Mouse (Mus musculus): Measurements from ENCODE around the gene Ttc28. TPM values are rescaled to one million over a fixed set of nuclear protein-coding genes. Genes with fewer than 3 reads are reported as not detected.

The Ttc28 gene
- polyA plus RNA-seq, 1 experiment from 2014 or later = 21.3 TPM

DNA sequence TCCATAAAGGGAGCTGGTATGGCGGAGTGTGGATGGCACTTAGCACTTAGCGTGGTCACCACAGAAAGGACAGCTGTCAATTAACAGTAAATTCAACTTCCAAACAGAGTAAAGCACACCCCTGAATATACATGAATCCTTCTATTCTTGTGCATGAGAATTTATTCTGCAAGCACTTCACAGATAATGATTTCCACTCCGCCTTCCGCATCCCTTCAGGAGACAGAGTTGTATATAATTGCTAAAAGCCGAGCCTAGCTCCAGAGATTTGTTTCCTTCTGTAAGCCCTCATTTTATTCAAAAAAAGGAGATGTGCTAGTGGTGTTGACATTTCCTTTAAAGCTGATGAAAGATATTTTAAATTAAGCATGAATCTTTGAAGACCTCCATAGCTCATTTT lies 162.3 kb downstream of the Ttc28 start:
- WGBS = 45% methylated on average over 5 of the region's 5 CpGs

GRCm38 (mm10) chr5:111044193-111044592 lies 164.6 kb downstream of the Ttc28 start:
- Histone ChIP-seq H3K9ac (replicated peaks) (0 out of 2 replicates have a peak overlapping the region, but pooled peaks have one; percentile 10), H3K36me3 (no peaks in the 10 kb centered on the region), H3K27me3 (no peaks in the 10 kb centered on the region), H3K4me2 (replicated peaks) (no peak overlapping the region), H3K4me1 (replicated peaks) (peaks cover 90% of the 10 kb centered on the region), H3K4me3 (replicated peaks) (no peak overlapping the region), H3K27ac (peak overlapping the region; percentile 68), H3K9me3 (no peaks in the 10 kb centered on the region)
- no peak for ATAC-seq
- WGBS = 9% methylated on average over 7 of the region's 7 CpGs

More for the DNA sequence above, 162.3 kb downstream of the Ttc28 start:
- H3K4me3 ChIP-seq (replicated peaks) = no peak overlapping the region
- H3K9me3 ChIP-seq = no peaks in the 10 kb centered on the region
- peak; percentile 28 for ATAC-seq
- H3K27ac ChIP-seq = peak overlapping the region; percentile 76
- H3K9ac ChIP-seq (replicated peaks) = no peak overlapping the region
- H3K27me3 ChIP-seq = no peaks in the 10 kb centered on the region
- no peaks in the 10 kb centered on the region for H3K36me3 ChIP-seq
- H3K4me1 ChIP-seq (replicated peaks) = peaks cover 94% of the 10 kb centered on the region
- H3K4me2 ChIP-seq (replicated peaks) = no peak overlapping the region

DNA sequence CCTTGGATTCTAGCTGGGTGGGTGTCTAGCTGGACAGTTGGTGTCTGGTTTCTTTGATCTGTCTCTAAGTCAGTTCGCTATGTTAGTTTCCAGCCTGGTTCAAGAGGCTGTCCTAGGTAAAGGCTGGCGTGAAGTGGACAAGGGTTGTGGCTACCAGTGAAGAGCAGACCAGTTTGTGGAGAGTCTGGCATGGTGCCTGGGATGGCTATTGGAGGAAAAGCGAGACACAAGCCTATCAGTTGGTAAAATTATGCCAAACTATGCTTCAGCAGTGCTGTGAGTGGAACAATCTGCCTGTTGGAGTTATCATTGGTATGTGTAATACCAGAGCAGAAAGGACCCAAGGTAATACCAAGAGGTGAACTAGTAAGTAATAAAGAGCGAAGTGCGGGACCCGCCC lies 166.8 kb downstream of the Ttc28 start:
- Histone ChIP-seq H3K27me3 (no peaks in the 10 kb centered on the region), H3K4me2 (replicated peaks) (no peak overlapping the region), H3K9ac (replicated peaks) (no peak overlapping the region), H3K9me3 (no peaks in the 10 kb centered on the region), H3K27ac (peak overlapping the region; percentile 58; the same call in 1 of the 2 replicates), H3K36me3 (no peaks in the 10 kb centered on the region), H3K4me3 (replicated peaks) (no peak overlapping the region), H3K4me1 (replicated peaks) (peaks cover 77% of the 10 kb centered on the region)
- no peak for ATAC-seq
- 91% methylated on average over 6 of the region's 6 CpGs for WGBS

- Histone ChIP-seq H3K9ac (replicated peaks) (0 out of 2 replicates have a peak overlapping the region, but pooled peaks have one; percentile 39), H3K36me3 (no peaks in the 10 kb centered on the region), H3K4me2 (replicated peaks) (no peak overlapping the region; the same call in 1 of the 2 replicates), H3K27ac (peak overlapping the region; percentile 58), H3K4me3 (replicated peaks) (no peak overlapping the region), H3K9me3 (no peaks in the 10 kb centered on the region), H3K27me3 (no peaks in the 10 kb centered on the region), H3K4me1 (replicated peaks) (peaks cover 71% of the 10 kb centered on the region)
- ATAC-seq = no peak
- WGBS = 47% methylated on average over 14 of the region's 14 CpGs
Observed at GRCm38 (mm10) chr5:111046841-111047476, 167.4 kb downstream of the Ttc28 start.

GRCm38 (mm10) chr5:111048036-111048435 lies 168.4 kb downstream of the Ttc28 start:
- H3K27me3 ChIP-seq = no peaks in the 10 kb centered on the region
- no peak overlapping the region for H3K4me2 ChIP-seq (replicated peaks)
- no peak overlapping the region for H3K4me3 ChIP-seq (replicated peaks)
- H3K36me3 ChIP-seq = no peaks in the 10 kb centered on the region
- no peaks in the 10 kb centered on the region for H3K9me3 ChIP-seq
- no peak for ATAC-seq
- no peak overlapping the region for H3K27ac ChIP-seq
- H3K4me1 ChIP-seq (replicated peaks) = peaks cover 64% of the 10 kb centered on the region
- 91% methylated on average over 5 of the region's 5 CpGs for WGBS
- H3K9ac ChIP-seq (replicated peaks) = no peak overlapping the region

DNA sequence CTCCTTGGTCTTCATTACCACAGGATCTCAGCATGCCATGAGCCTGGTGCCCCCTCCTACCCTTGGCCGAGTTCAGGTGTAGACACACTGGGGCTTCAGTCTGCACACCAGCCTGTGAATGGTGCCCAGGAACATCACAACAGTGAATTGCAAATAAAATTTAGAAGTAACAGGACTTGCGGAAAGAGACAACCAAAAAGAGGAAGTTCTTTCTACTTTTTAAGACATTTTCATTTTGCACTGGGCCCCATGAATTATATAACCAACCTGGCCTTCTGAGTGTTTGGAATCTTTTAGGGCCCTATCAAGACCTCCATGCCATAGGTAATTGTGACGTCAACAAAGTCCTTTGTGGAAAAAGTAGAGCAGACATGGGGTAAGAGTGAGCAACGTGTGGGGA lies 170.0 kb downstream of the Ttc28 start:
- no peaks in the 10 kb centered on the region for H3K9me3 ChIP-seq
- H3K9ac ChIP-seq (replicated peaks) = no peak overlapping the region
- H3K27ac ChIP-seq = no peak overlapping the region
- no peaks in the 10 kb centered on the region for H3K27me3 ChIP-seq
- ATAC-seq = no peak
- WGBS = 94% methylated on average over 4 of the region's 4 CpGs
- no peak overlapping the region for H3K4me2 ChIP-seq (replicated peaks)
- H3K4me1 ChIP-seq (replicated peaks) = peaks cover 64% of the 10 kb centered on the region
- H3K4me3 ChIP-seq (replicated peaks) = no peak overlapping the region
- no peaks in the 10 kb centered on the region for H3K36me3 ChIP-seq

- H3K36me3 ChIP-seq = no peaks in the 10 kb centered on the region
- 71% methylated on average over 9 of the region's 9 CpGs for WGBS
- no peak overlapping the region for H3K4me3 ChIP-seq (replicated peaks)
- H3K4me1 ChIP-seq (replicated peaks) = peaks cover 64% of the 10 kb centered on the region
- H3K4me2 ChIP-seq (replicated peaks) = no peak overlapping the region
- H3K27me3 ChIP-seq = no peaks in the 10 kb centered on the region
- H3K27ac ChIP-seq = no peak overlapping the region
- ATAC-seq = no peak
- H3K9ac ChIP-seq (replicated peaks) = no peak overlapping the region
- H3K9me3 ChIP-seq = no peaks in the 10 kb centered on the region
Observed at GRCm38 (mm10) chr5:111050135-111050534, 170.5 kb downstream of the Ttc28 start.

DNA sequence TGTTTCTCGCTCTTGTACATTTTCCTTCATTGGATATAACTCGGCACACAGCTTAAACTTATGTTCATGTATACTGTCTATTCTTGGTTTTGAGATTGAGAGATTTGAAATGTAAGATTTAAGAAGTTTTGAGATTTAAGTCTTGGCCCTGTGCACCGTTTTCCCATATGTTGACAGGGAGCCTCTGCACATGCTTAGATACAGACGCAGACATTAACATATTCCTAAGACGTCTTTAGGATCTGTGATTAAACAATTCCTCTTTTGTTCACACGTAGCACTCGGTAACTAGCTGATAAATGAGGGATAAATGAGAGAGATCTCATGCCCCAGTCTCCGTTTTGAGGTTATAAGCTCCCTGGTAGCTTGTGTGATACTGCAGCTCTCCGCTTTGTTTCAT lies 174.8 kb downstream of the Ttc28 start:
- H3K4me2 ChIP-seq (replicated peaks) = peak overlapping the region; percentile 49
- peak overlapping the region; percentile 90 for H3K27ac ChIP-seq
- H3K9ac ChIP-seq (replicated peaks) = peak overlapping the region; percentile 51; the same call in 1 of the 2 replicates
- no peaks in the 10 kb centered on the region for H3K9me3 ChIP-seq
- no peaks in the 10 kb centered on the region for H3K36me3 ChIP-seq
- 31% methylated on average over 9 of the region's 9 CpGs for WGBS
- H3K27me3 ChIP-seq = no peaks in the 10 kb centered on the region
- ATAC-seq = no peak
- no peak overlapping the region for H3K4me3 ChIP-seq (replicated peaks)
- H3K4me1 ChIP-seq (replicated peaks) = peaks cover 72% of the 10 kb centered on the region

DNA sequence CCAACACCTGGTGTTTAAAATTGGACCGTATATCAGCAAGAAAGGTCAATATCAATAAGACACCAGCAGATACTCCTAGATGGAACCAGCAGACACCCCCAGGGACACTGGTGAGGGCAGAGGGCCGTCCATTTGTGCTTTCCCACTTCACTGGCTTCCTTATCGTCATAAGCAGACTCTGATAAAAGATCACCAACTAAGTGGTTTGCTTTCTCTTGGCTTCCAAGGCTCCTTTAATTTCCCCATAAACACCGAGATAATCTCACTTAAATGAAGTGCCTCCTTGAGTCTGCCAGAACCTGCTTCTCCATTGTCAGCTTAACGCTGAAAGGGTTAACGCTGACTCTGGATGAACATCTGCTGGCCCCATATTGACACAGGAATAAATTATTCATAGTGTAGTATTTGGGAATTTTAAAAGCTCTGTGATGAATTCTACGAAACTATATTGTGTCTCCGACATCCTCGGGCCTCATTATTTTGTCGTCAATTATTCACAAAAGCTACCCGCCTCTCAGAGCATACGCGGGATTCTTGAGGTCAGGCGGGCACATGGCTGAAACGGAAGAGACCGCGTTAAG lies 175.3 kb downstream of the Ttc28 start:
- peak overlapping the region; percentile 24 for H3K4me3 ChIP-seq (replicated peaks)
- H3K27ac ChIP-seq = peak overlapping the region; percentile 90
- 15% methylated on average over 17 of the region's 17 CpGs for WGBS
- ATAC-seq = peak; percentile 28
- H3K36me3 ChIP-seq = no peaks in the 10 kb centered on the region
- H3K9ac ChIP-seq (replicated peaks) = peak overlapping the region; percentile 51
- H3K4me2 ChIP-seq (replicated peaks) = peak overlapping the region; percentile 49
- no peaks in the 10 kb centered on the region for H3K9me3 ChIP-seq
- H3K27me3 ChIP-seq = no peaks in the 10 kb centered on the region
- H3K4me1 ChIP-seq (replicated peaks) = peaks cover 74% of the 10 kb centered on the region

DNA sequence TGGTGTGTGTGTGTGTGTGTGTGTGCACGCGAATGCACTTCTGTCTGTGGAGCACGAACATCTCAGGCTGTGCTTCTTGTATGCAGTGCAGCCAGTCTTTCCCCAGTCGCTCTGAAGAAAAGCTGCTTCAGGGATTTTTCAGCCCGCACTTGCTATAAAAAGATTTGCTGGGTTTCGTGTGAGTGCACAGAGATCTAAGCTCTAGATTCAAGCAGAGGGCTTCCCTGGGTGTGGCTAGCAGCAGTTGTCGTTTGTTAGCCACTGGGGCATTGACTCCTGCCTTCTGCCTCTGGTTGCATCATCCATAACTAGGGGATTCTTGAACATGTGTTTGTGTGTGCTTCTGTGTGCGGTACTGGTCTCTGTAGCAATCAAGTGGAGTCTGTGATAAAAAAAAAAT lies 175.9 kb downstream of the Ttc28 start:
- peaks cover 75% of the 10 kb centered on the region for H3K4me1 ChIP-seq (replicated peaks)
- peak; percentile 39 for ATAC-seq
- peak overlapping the region; percentile 90 for H3K27ac ChIP-seq
- peak overlapping the region; percentile 49 for H3K4me2 ChIP-seq (replicated peaks)
- 36% methylated on average over 8 of the region's 8 CpGs for WGBS
- no peaks in the 10 kb centered on the region for H3K36me3 ChIP-seq
- H3K27me3 ChIP-seq = no peaks in the 10 kb centered on the region
- H3K9me3 ChIP-seq = no peaks in the 10 kb centered on the region
- H3K9ac ChIP-seq (replicated peaks) = peak overlapping the region; percentile 51
- peak overlapping the region; percentile 24 for H3K4me3 ChIP-seq (replicated peaks)

DNA sequence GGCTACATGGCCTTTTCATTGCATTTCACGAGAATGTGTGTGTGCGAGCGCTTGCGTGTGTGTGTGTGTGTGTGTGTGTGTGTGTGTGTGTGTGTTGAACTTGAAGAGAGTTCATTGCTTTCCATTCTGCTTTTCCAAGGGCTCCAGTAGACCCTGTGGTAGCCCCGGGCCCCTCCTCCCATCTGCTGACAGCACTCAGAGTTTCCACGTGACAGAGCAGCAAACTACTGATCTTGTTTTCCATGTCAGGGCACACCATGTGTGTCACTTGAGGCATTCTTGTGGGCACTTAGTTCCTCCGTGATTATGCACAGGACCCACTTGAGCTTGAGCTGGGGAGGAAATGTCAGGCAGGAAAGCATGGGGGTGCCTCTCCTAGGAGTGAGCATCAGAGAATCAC lies 177.5 kb downstream of the Ttc28 start:
- Histone ChIP-seq H3K9me3 (no peaks in the 10 kb centered on the region), H3K4me2 (replicated peaks) (no peak overlapping the region), H3K36me3 (no peaks in the 10 kb centered on the region), H3K27me3 (no peaks in the 10 kb centered on the region), H3K4me1 (replicated peaks) (peaks cover 75% of the 10 kb centered on the region), H3K9ac (replicated peaks) (no peak overlapping the region), H3K4me3 (replicated peaks) (no peak overlapping the region), H3K27ac (peak overlapping the region; percentile 25; the same call in 1 of the 2 replicates)
- ATAC-seq = peak; percentile 53; the same call in 1 of the 2 replicates
- 48% methylated on average over 7 of the region's 7 CpGs for WGBS

DNA sequence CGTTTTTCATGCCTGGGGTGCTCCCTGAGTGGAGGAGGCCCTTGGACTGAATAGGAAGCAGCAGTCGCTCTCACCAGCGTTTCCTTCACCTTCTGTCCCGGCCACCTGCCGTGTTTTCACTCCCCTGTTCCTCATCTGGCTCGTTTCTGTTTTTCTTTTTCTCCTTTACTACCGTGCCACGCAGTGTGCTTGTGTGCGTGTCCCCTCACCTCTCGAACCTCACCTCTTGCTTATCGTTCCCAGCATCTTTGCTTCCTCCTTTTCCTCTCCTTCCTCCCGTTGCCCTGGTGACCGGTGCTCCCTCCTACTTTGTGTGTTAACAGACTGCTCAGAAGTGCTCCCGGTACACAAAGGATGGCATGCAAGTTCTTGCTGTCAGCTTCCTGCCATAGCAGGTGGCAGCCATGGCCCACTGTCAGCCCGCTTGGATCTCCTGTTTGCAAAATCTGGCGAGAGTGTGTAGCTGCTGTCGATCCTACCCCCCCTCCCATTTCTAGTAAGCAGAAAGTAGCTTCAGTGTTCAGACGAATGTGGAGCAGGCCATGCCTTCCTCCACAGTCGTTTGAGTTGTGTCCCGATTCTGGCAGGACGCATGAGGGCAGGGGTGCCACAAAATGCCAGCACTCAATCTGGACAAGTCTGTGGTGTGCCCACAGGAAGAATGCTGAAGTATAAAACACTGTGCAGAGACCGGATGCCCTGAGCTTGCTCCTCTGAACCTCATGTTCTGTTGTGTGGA lies 179.0 kb downstream of the Ttc28 start:
- H3K27ac ChIP-seq = peak overlapping the region; percentile 25; the same call in 1 of the 2 replicates
- no peaks in the 10 kb centered on the region for H3K27me3 ChIP-seq
- no peaks in the 10 kb centered on the region for H3K36me3 ChIP-seq
- H3K4me3 ChIP-seq (replicated peaks) = no peak overlapping the region
- H3K9ac ChIP-seq (replicated peaks) = no peak overlapping the region
- no peak overlapping the region for H3K4me2 ChIP-seq (replicated peaks)
- no peak for ATAC-seq
- peaks cover 66% of the 10 kb centered on the region for H3K4me1 ChIP-seq (replicated peaks)
- no peaks in the 10 kb centered on the region for H3K9me3 ChIP-seq
- 64% methylated on average over 22 of the region's 22 CpGs for WGBS
